Mouse (Mus musculus): ENCODE measurements around the gene Cnksr3.

- no peak for TF ChIP-seq CTCF (IDR thresholded peaks at IDR 0.05; ENCODE audit: control insufficient read depth, insufficient read depth, insufficient replicate concordance, low read depth, low read length)
- no peak for TF ChIP-seq POLR2A (IDR thresholded peaks at IDR 0.05; ENCODE audit: control insufficient read depth, low read depth, low read length)
Observed at GRCm38 (mm10) chr10:7117785-7118184, 94.3 kb downstream of the Cnksr3 start.
